Mouse (Mus musculus): ENCODE measurements around the gene Pnma1. TPM values are rescaled to one million over a fixed set of nuclear protein-coding genes. Genes with fewer than 3 reads are reported as not detected.

The Pnma1 gene
- total RNA-seq, 2 experiments from 2014 or later, result 0.10 to 0.17 TPM

DNA sequence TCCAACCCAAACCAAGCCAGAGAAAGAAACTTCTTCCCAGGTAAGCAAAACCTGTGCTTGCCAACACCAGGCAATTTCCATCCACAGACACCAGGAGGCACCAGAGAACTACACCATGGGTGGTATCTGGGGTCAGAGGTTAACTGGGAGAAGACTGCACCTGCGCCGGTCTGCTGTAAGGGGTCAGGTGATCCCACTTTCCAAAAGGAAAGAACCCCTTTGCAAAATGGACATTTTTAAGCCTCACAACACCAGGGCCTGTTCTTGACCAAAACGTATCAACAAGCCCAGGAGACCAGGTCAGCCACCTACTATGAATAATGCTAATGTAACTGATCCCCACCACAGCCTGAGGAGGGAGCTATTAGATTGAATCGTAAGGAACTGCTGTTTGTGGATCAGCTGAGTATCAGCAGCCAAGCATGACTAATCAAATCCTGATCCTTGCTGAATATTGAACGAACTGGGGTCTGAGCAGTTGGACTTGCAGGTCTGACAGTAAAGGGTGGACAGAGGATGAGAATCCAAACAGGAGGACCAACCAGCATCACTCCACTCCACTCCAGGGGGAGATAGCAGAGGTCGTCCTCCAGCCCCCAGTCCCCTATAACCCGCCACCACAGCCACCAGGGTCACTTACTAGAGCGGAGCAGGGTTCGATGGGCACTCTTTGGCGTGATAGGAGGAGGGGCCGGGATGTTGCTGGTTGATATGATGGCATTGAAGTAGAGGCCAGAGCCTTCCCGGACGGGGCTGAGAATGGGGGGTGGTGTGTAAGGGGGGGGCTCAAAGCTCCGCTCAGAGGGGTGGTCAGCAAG lies 13.5 kb upstream of the Pnma1 start:
- intact Hi-C loops (cut with DNase I), result no loop called here
- H3K27ac ChIP-seq, result peak overlapping the region; percentile 56

DNA sequence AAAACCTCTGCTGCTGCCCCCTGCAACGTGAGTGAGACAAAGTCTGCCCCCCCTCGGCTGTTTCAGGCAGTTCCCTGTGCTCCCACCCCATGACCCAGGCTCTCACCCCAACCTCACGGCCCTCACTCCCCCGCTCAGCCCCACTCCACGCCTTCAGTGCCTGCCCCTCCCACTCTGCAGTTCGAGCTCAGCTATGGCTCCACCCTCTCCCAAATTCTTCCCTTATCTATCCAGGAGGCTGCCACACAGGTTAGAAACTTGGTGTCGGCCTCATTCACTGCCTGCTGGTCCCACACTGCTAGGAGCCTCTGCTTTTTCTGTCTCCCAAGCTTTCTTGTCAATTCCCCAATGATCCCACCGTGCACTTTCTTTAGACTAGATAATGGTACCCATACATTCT lies 12.8 kb upstream of the Pnma1 start:
- intact Hi-C loops (cut with DNase I), result no loop called here
- no peak for DNase-seq
- Histone ChIP-seq H3K27ac (no peak overlapping the region), H3K4me3 (no peak overlapping the region)
- TF ChIP-seq CTCF (IDR thresholded peaks at IDR 0.05), result no peak

More for the DNA sequence above, 13.5 kb upstream of the Pnma1 start:
- TF ChIP-seq CTCF (IDR thresholded peaks at IDR 0.05), result peak; percentile 57
- H3K4me3 ChIP-seq, result no peak overlapping the region
- no peak for DNase-seq

DNA sequence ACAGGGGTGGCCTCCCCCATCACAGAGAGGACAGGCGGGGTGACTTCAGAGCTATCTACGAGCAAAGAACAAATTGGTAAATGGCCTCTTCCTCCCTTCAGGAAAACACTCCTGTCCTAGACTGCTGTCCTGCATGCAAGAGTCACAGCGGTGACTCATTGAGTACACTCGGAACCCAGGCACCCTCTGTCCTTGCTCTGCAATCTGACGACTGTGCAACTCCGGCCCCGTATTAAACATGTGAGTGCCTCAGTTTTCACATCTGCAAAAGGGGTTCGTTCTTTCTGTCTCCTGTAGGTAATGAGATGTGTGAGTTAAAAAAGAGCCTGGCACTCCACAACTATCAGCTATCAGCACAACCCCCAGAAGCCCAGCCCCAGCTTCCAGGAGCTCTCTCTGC lies 12.2 kb upstream of the Pnma1 start:
- no peak overlapping the region for H3K4me3 ChIP-seq
- no peak for DNase-seq
- H3K27ac ChIP-seq, result no peak overlapping the region
- intact Hi-C loops (cut with DNase I), result no loop called here
- no peak for TF ChIP-seq CTCF (IDR thresholded peaks at IDR 0.05)

DNA sequence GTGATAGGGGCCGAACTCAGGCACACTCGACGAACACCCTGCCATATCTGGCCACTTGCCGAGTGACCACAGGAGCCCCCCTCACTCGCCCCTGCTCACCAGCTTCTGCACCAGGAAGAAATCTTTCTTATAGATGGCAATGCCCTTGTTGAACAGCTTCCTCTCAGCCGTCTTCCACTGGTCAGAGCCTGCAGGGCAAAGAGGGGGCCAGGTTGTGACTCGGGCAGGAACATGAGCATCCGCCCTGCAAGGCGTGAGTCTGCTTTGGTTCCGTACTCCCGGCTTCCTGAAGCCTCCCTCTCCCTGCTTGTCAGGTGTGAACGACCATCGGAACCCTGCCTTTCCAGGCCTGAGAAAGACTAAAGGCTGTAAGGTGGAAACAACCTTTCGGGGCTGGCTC lies 9.9 kb upstream of the Pnma1 start:
- no peak overlapping the region for H3K27ac ChIP-seq
- intact Hi-C loops (cut with DNase I), result no loop called here
- no peak for DNase-seq
- no peak overlapping the region for H3K4me3 ChIP-seq
- TF ChIP-seq CTCF (IDR thresholded peaks at IDR 0.05), result no peak

DNA sequence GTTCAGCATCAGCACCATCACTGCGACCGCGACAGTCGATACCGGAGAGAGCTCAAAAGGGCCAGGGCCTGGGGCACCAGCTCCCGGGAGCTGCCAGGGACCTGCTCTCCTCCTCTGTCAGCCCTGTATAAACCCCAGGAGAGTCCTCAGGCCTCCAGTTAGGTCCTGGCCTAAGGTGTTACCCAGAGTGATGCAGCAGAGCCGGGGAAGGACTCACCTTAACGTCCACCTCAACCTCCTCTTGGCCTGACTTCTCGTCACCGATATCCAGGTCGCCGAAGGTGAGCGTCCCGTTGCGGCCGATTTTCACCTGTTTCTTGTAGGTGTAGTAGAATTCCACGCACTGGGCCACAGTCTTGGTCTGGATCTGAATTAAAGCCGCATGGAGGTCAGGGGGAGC lies 7.9 kb upstream of the Pnma1 start:
- Histone ChIP-seq H3K27ac (peak overlapping the region; percentile 83), H3K4me3 (no peak overlapping the region)
- intact Hi-C loops (cut with DNase I), result no loop called here
- no peak for TF ChIP-seq CTCF (IDR thresholded peaks at IDR 0.05)
- no peak for DNase-seq

DNA sequence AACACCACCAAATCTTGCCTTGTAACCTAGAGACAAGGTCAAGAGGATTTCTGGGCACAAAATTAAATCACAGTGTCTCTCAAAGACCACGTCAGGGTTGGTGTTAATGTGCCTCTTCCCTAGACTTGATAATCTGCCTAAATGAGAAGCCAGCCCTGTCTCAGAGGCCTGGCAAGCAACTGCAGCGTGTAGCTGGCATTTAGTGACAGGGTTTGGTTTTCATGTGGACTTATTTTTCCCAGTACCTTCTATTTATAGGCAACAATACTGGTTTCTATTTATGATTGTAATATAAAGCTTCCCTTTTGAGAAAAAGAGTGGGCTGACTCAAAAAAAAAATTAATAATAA lies 7.2 kb upstream of the Pnma1 start:
- intact Hi-C loops (cut with DNase I), result loop anchor here (2.0 kb wide), 1 partner anchor 19 kb away; no protein-coding TSS in a partner anchor
- Histone ChIP-seq H3K27ac (peak overlapping the region; percentile 83), H3K4me3 (no peak overlapping the region)
- no peak for TF ChIP-seq CTCF (IDR thresholded peaks at IDR 0.05)
- DNase-seq, result no peak

DNA sequence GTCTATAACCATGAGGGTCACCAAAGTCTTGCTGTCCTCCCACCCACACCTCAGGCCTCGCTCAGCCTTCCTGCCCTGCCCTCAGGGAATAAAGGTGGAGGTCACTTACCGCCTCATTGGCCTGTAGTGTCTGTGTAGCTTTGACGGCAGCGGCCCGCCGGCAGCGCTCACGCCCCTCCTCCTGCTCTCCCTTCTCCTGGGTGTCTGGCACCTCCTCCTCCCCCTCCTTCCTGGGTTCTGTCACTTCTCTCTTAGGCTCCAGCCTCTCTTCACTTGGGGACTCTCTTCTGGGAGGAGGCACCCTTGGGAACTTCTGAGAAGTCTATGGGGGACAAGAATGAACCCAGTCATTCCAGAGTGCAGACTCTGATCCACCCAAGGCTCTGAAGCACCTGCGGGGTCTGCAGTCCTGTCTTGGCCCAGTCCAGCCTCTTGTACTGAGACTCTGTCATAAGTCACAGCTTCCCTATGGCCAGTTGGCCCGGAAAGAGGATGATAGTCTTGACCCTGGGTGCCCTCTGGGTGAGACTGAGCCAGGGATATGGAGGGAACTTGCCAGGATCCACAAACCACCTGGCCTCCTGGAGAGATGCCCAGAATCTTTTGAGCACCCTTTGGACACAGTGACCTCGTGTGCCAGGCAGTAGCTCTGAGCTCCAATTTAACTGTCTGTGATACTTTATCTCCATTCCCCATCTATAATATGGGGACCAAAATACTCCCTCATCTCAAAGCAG lies 6.7 kb upstream of the Pnma1 start:
- H3K4me3 ChIP-seq, result peak overlapping the region; percentile 6
- intact Hi-C loops (cut with DNase I), result loop anchor here (2.0 kb wide), 1 partner anchor 20 kb away; no protein-coding TSS in a partner anchor
- no peak for TF ChIP-seq CTCF (IDR thresholded peaks at IDR 0.05)
- H3K27ac ChIP-seq, result peak overlapping the region; percentile 83
- DNase-seq, result peak; percentile 87

DNA sequence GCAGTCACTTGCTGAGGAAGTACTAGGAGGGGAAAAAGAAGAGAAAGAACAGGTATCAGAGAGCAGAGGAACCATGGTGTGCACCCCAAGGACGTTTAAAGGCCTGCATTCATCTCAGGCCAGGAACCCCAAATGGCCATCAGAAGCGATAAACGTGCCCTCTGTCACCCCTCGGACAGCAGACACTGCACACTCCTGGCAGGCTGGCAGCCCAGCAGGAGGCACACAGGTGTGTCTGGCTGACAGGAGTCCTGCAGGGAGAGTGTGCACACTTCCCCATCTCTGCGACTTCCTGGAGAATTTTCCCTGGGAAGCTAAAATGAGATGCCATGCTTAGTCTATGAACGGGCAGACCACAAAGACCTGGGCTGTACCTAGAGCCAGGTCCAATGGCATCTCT lies 5.1 kb upstream of the Pnma1 start:
- Histone ChIP-seq H3K4me3 (no peak overlapping the region), H3K27ac (no peak overlapping the region)
- intact Hi-C loops (cut with DNase I), result no loop called here
- DNase-seq, result no peak
- no peak for TF ChIP-seq CTCF (IDR thresholded peaks at IDR 0.05)

DNA sequence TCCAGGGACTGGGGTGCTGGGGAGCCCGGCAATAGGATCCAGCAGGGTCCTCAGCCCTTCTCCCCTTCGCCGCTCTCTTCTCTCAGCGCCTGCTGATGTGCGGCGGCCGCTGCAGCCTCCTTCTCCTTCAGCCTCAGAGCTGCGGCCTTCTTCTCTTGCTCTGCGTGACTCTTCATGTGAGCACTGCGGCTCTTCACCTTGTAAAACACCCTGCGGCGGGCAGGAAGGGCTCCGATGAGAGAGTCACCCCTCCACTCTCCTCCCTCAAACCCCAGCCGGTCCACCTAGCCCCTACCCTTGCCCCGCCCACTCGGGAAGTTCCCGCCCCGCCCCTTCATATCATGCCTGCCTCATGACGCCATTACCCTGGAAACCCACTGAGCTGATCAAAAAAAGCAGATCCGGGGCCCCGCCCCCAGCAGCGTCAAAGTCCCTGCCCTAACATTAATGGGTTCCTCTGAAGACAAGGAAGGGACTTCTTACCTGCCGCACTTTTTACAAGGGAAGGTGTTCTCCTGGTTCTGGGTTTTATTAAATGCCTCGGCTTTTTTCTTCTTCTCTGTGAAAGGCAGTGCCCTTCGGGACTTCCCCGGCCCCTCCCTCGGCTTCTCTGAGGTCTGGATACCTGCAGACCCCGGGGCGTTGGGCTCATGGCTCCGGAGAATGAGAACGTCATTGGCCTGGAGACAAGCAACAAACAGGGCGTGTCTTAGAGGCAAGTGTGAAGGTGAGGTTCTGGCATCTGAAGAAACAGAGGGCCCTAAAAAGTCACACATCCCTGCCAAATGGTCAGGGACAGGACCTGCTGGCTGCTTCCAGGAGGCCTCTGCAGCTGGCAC lies 4.3 kb upstream of the Pnma1 start:
- TF ChIP-seq CTCF (IDR thresholded peaks at IDR 0.05), result no peak
- intact Hi-C loops (cut with DNase I), result no loop called here
- Histone ChIP-seq H3K4me3 (no peak overlapping the region), H3K27ac (no peak overlapping the region)
- no peak for DNase-seq

DNA sequence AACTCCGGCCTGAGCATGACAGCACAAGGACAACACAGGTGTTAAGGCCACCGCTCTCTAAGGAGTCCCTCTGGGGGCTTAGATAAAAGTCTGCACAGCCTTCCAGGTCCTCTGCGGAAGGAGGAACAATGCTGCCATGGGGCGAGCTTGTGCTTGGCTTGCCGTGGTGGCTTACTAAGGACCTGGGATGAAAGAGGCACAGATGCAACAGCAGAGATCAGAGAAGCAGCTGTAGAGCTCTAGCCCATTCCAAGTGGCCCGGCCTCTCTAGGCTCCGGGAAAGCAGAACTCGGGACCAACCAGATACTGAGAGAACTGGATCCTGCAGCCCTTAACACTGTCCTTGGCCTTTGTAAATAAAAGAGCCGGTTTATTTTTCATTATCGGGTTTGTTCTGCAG lies 3.6 kb upstream of the Pnma1 start:
- intact Hi-C loops (cut with DNase I), result no loop called here
- no peak for TF ChIP-seq CTCF (IDR thresholded peaks at IDR 0.05)
- peak overlapping the region; percentile 54 for H3K27ac ChIP-seq
- DNase-seq, result no peak
- H3K4me3 ChIP-seq, result no peak overlapping the region

DNA sequence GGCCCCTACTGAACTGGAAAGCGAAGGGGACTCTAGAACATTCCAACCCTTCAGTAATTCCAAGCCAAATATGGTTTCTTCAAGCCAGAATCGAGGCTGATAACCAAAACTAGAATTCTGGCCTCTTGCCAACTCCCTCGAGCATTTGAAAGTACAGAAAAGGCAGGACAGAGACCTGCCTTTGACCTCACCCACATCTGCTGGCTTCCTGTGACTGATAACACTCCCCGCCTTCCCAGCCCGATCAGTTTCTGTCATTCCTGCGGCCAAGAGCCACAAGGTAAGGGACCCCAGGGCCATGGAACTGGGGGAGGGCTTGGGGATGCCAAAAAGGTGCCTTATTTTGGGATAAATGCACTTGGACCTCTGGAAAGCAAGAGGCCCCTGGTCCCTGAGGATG lies 2.7 kb upstream of the Pnma1 start:
- intact Hi-C loops (cut with DNase I), result no loop called here
- DNase-seq, result no peak
- no peak for TF ChIP-seq CTCF (IDR thresholded peaks at IDR 0.05)
- no peak overlapping the region for H3K4me3 ChIP-seq
- H3K27ac ChIP-seq, result peak overlapping the region; percentile 54

DNA sequence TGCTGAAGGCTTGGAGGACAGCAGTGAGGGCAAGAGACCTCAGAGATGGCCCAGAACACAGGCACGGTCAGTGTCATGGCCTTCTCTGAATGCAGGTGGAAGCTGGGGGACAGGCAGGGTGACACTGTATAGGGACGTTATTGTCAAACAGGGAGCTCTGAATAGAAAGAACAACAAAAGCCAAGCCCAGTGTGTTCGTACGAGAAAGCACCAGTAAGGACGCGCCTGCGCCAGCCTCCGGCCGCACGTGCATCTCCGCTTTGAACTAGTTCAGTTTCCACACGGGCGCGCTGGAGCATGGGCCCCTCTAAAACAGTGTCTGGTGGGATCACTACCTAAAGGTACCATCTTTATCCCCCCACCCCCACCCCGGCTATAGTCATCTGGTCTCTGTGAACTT lies 1.7 kb upstream of the Pnma1 start:
- intact Hi-C loops (cut with DNase I), result no loop called here

DNA sequence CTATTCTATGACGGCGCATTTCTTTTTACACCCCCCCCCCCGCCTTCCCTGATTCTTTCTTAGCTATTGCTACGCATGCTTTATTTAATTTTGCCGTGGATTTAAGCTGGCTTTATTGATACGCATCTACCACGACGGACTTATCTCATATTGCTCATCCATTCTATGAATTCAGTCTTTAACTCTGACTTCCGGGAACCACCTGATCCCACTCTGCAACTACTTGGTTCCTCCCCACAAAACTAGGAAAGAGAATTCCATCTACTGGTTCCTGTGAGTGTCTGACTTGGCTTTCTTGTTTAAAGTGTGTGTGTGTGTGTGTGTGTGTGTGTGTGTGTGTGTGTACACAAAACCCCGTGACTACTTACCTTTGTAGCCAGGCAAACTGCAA lies 328 bp upstream of the Pnma1 start:
- Histone ChIP-seq H3K4me3 (peak overlapping the region; percentile 83), H3K27ac (peak overlapping the region; percentile 71)
- no peak for TF ChIP-seq CTCF (IDR thresholded peaks at IDR 0.05)
- DNase-seq, result no peak
- intact Hi-C loops (cut with DNase I), result no loop called here

More for the DNA sequence above, 1.7 kb upstream of the Pnma1 start:
- H3K27ac ChIP-seq, result no peak overlapping the region
- no peak overlapping the region for H3K4me3 ChIP-seq
- DNase-seq, result no peak
- no peak for TF ChIP-seq CTCF (IDR thresholded peaks at IDR 0.05)
